Mouse (Mus musculus): ENCODE results near the gene St7. TPM values are rescaled to one million over a fixed set of nuclear protein-coding genes. Genes with fewer than 3 reads are reported as not detected.

St7 gene
- polyA plus RNA-seq, 1 experiment = 18.8 TPM

- no peak overlapping the region for H3K4me3 ChIP-seq (replicated peaks; ENCODE audit: control insufficient read depth, low read depth, low read length)
- no peak for TF ChIP-seq POLR2A (IDR thresholded peaks at IDR 0.05; ENCODE audit: borderline replicate concordance, control insufficient read depth, low read depth, low read length)
- no peak for TF ChIP-seq CTCF (IDR thresholded peaks at IDR 0.05; ENCODE audit: control insufficient read depth, insufficient read depth, low read length)
- H3K4me1 ChIP-seq (ENCODE audit: control insufficient read depth, insufficient read depth, low read length) = no peaks in the 10 kb centered on the region
- H3K27ac ChIP-seq (ENCODE audit: control insufficient read depth, insufficient read depth, low read depth, low read length, poor library complexity) = no peak overlapping the region
- 84% methylated on average over 3 of the region's 3 CpGs for WGBS
Measured at GRCm38 (mm10) chr6:17876023-17876613, 183.4 kb downstream of the St7 start.

DNA sequence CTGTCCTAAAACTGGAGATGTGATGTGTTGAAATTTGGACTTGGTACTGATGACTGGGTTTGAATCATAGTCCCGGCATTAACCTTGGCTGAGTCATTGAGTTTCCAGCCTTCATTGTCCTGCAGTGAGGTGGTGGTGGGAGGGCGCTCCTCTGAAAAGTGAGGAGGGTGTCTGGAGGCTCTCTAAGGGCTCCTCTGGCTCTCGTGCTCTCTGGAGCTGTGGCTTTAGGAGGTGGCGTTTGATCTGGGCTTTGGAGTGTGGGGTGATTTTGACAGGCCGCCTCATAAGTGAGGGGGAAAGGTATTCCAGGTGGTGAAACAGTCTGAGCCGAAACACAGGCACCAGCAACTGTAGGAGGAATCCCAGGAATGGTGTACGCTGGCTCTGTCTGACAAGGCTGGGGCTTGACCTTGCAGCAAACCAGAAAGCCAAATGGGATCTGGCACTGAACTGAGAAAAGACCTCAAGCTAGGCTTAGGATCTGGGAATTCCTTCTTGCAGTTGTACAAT, 184.0 kb downstream of the St7 start:
- 90% methylated on average over 7 of the region's 7 CpGs for WGBS
- Histone ChIP-seq H3K4me1 (ENCODE audit: control insufficient read depth, insufficient read depth, low read length) (no peaks in the 10 kb centered on the region; the same call in 1 of the 2 replicates), H3K4me3 (replicated peaks; ENCODE audit: control insufficient read depth, low read depth, low read length) (no peak overlapping the region), H3K27ac (ENCODE audit: control insufficient read depth, insufficient read depth, low read depth, low read length, poor library complexity) (no peak overlapping the region)
- TF ChIP-seq POLR2A (IDR thresholded peaks at IDR 0.05; ENCODE audit: borderline replicate concordance, control insufficient read depth, low read depth, low read length) (no peak), CTCF (IDR thresholded peaks at IDR 0.05; ENCODE audit: control insufficient read depth, insufficient read depth, low read length) (no peak)

- H3K4me3 ChIP-seq (replicated peaks; ENCODE audit: control insufficient read depth, low read depth, low read length) = no peak overlapping the region
- H3K4me1 ChIP-seq (ENCODE audit: control insufficient read depth, insufficient read depth, low read length) = no peaks in the 10 kb centered on the region; the same call in 1 of the 2 replicates
- H3K27ac ChIP-seq (ENCODE audit: control insufficient read depth, insufficient read depth, low read depth, low read length, poor library complexity) = no peak overlapping the region
- no peak for TF ChIP-seq POLR2A (IDR thresholded peaks at IDR 0.05; ENCODE audit: borderline replicate concordance, control insufficient read depth, low read depth, low read length)
- no peak for TF ChIP-seq CTCF (IDR thresholded peaks at IDR 0.05; ENCODE audit: control insufficient read depth, insufficient read depth, low read length)
Measured at GRCm38 (mm10) chr6:17882943-17883342, 190.2 kb downstream of the St7 start.

GRCm38 (mm10) chr6:17887765-17888164, 195.0 kb downstream of the St7 start:
- WGBS = 97% methylated on average over 6 of the region's 6 CpGs
- H3K27ac ChIP-seq (ENCODE audit: control insufficient read depth, insufficient read depth, low read depth, low read length, poor library complexity) = no peak overlapping the region
- no peak for TF ChIP-seq CTCF (IDR thresholded peaks at IDR 0.05; ENCODE audit: control insufficient read depth, insufficient read depth, low read length)
- no peak for TF ChIP-seq POLR2A (IDR thresholded peaks at IDR 0.05; ENCODE audit: borderline replicate concordance, control insufficient read depth, low read depth, low read length)
- no peaks in the 10 kb centered on the region for H3K4me1 ChIP-seq (ENCODE audit: control insufficient read depth, insufficient read depth, low read length)
- H3K4me3 ChIP-seq (replicated peaks; ENCODE audit: control insufficient read depth, low read depth, low read length) = no peak overlapping the region

GRCm38 (mm10) chr6:17895562-17895961, 202.8 kb downstream of the St7 start:
- WGBS = 55% methylated on average over 3 of the region's 3 CpGs
- Histone ChIP-seq H3K4me3 (replicated peaks; ENCODE audit: control insufficient read depth, low read depth, low read length) (no peak overlapping the region), H3K27ac (ENCODE audit: control insufficient read depth, insufficient read depth, low read depth, low read length, poor library complexity) (no peak overlapping the region), H3K4me1 (ENCODE audit: control insufficient read depth, insufficient read depth, low read length) (peaks cover 1% of the 10 kb centered on the region; the same call in 1 of the 2 replicates)
- TF ChIP-seq CTCF (IDR thresholded peaks at IDR 0.05; ENCODE audit: control insufficient read depth, insufficient read depth, low read length) = no peak
- TF ChIP-seq POLR2A (IDR thresholded peaks at IDR 0.05; ENCODE audit: borderline replicate concordance, control insufficient read depth, low read depth, low read length) = no peak

DNA sequence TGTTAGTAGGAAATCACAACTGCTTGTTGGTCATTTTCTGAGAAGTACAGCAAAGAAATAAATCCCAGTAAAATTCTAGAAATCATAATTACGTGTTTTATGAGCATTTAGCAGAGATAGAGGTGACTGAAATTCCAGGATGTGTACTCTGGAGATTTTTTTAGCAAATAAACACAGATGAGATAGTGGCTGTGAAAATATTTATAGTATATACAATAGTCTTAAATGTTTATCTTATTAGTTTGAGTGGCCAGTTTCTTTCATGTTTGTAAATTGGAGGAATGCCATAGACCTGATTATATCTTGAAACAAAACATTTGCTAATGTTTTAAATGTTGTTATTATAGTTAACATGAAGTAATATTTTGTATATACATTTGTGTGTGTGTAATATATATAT, 205.8 kb downstream of the St7 start:
- Histone ChIP-seq H3K4me1 (ENCODE audit: control insufficient read depth, insufficient read depth, low read length) (peaks cover 1% of the 10 kb centered on the region; the same call in 1 of the 2 replicates), H3K4me3 (replicated peaks; ENCODE audit: control insufficient read depth, low read depth, low read length) (no peak overlapping the region), H3K27ac (ENCODE audit: control insufficient read depth, insufficient read depth, low read depth, low read length, poor library complexity) (no peak overlapping the region)
- TF ChIP-seq POLR2A (IDR thresholded peaks at IDR 0.05; ENCODE audit: borderline replicate concordance, control insufficient read depth, low read depth, low read length) (no peak), CTCF (IDR thresholded peaks at IDR 0.05; ENCODE audit: control insufficient read depth, insufficient read depth, low read length) (no peak)
- WGBS = 82% methylated on average over 1 of the region's 1 CpGs

DNA sequence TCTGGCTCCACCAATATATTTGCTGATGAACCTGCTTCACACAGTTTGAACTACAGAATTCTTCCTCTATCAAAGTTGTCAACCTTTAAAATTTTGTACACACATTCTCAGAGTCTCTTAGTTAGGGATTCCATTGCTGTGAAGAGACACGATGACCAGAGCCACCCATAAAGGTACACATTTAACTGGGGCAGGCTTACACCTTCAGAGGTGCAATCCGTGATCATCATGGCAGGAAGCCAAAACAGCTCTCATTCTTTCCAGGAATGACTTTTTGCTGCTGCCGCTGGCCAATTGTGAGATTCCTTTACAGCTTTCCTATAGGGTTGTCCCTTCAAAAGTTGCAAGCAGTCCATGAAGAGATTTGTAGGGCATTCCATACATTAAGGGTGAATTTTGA, 210.6 kb downstream of the St7 start:
- 92% methylated on average over 3 of the region's 3 CpGs for whole genome bisulfite sequencing
- Histone ChIP-seq H3K4me1 (ENCODE audit: control insufficient read depth, insufficient read depth, low read length) (no peaks in the 10 kb centered on the region), H3K27ac (ENCODE audit: control insufficient read depth, insufficient read depth, low read depth, low read length, poor library complexity) (no peak overlapping the region), H3K4me3 (replicated peaks; ENCODE audit: control insufficient read depth, low read depth, low read length) (no peak overlapping the region)
- TF ChIP-seq POLR2A (IDR thresholded peaks at IDR 0.05; ENCODE audit: borderline replicate concordance, control insufficient read depth, low read depth, low read length) (no peak), CTCF (IDR thresholded peaks at IDR 0.05; ENCODE audit: control insufficient read depth, insufficient read depth, low read length) (no peak)

DNA sequence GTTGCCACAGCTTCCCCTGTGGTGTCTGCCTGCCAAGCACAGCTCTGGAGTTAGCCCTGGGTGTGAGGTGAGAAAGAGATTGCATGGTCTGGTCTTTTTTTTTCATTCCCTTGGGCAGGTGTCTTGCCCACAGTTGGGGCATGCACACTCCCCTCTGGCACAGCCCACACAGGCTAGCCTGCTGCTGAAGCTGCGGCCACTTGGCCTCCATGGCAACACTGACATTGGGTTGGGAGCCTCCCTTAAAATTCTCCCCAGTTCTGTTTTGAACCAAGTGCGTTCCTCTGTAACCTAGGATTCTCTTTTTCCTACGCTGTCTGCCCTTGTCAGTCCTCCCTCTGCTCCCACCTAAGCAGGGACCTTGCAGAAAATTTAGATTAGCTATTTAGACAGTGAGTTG, 213.0 kb downstream of the St7 start:
- H3K4me1 ChIP-seq (ENCODE audit: control insufficient read depth, insufficient read depth, low read length) = no peaks in the 10 kb centered on the region
- H3K27ac ChIP-seq (ENCODE audit: control insufficient read depth, insufficient read depth, low read depth, low read length, poor library complexity) = no peak overlapping the region
- no peak overlapping the region for H3K4me3 ChIP-seq (replicated peaks; ENCODE audit: control insufficient read depth, low read depth, low read length)
- no peak for TF ChIP-seq CTCF (IDR thresholded peaks at IDR 0.05; ENCODE audit: control insufficient read depth, insufficient read depth, low read length)
- no peak for TF ChIP-seq POLR2A (IDR thresholded peaks at IDR 0.05; ENCODE audit: borderline replicate concordance, control insufficient read depth, low read depth, low read length)
- 90% methylated on average over 3 of the region's 3 CpGs for WGBS

DNA sequence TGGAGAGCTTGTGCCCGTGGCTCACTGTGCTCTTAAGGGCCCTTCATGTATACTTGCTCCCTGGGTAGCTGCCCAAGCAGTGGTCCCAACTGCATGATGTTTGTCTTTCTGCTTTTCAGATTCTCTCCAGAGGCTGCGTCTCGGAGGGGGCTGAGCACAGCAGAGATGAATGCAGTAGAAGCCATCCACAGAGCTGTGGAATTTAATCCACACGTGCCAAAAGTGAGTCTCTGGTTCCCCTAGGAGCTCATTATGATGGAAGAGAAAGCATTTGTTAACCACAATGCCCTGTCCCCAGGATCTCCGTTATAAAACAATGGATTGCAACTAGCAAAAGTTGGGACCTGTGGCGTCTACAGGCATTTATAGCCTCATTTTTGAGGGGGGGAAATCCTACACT, 213.6 kb downstream of the St7 start:
- Histone ChIP-seq H3K4me3 (replicated peaks; ENCODE audit: control insufficient read depth, low read depth, low read length) (no peak overlapping the region), H3K4me1 (ENCODE audit: control insufficient read depth, insufficient read depth, low read length) (no peaks in the 10 kb centered on the region), H3K27ac (ENCODE audit: control insufficient read depth, insufficient read depth, low read depth, low read length, poor library complexity) (no peak overlapping the region)
- no peak for TF ChIP-seq CTCF (IDR thresholded peaks at IDR 0.05; ENCODE audit: control insufficient read depth, insufficient read depth, low read length)
- TF ChIP-seq POLR2A (IDR thresholded peaks at IDR 0.05; ENCODE audit: borderline replicate concordance, control insufficient read depth, low read depth, low read length) = no peak
- WGBS = 90% methylated on average over 6 of the region's 6 CpGs
